In genomic region chr11:66674581-66674980, GRCm38 (mm10) we compare ENCODE assay signal across 19 mouse cellular contexts.
DNase-seq lines count a peak whose midpoint lies in the region; ATAC-seq and TF ChIP-seq lines count a peak whose summit lies in the region.
"Had no signal": no experiment of that assay in that cellular context is flagged by ENCODE, and none has a peak within 500 bp of the region (broad histone marks: within the 10 kb centered on the region; RNA-seq: fewer than 3 reads in every experiment).

No protein-coding gene starts in this region.

- H3K27me3 ChIP-seq in forebrain, postnatal 0 days (ENCODE audit: insufficient read depth, low read length), result no peaks in the 10 kb centered on the region
- H3K27me3 ChIP-seq in forebrain, embryonic 15.5 days, result no peaks in the 10 kb centered on the region
- no peaks in the 10 kb centered on the region for H3K27me3 ChIP-seq in neural tube, embryonic 15.5 days (replicated peaks)
- H3K27me3 ChIP-seq: heart, embryonic 15.5 days; intestine, embryonic 15.5 days; midbrain, embryonic 12.5 days had no signal

- no peak for TF ChIP-seq CTCF in forebrain, postnatal 0 days (IDR thresholded peaks at IDR 0.05; ENCODE audit: low read depth)

- 52% methylated on average over 2 of the region's 2 CpGs for WGBS in forebrain, postnatal 0 days
- 63% methylated on average over 2 of the region's 2 CpGs for WGBS in forebrain, embryonic 15.5 days
- WGBS in neural tube, embryonic 15.5 days, result 63% methylated on average over 2 of the region's 2 CpGs

- peak; percentile 23 for DNase-seq in forebrain, postnatal 0 days
- peak; percentile 14 to 31 for DNase-seq in frontal cortex, postnatal 25 days (ENCODE audit: low spot score in 2 of 2)
- DNase-seq in layer of hippocampus, postnatal 14 days (ENCODE audit: low spot score in 2 of 2), result peak; percentile 58 to 78
- DNase-seq in left cerebral cortex, postnatal 36 days (ENCODE audit: low spot score in 2 of 2), result peak; percentile 57 to 72
- no peak for DNase-seq in urinary bladder, postnatal 36 days (ENCODE audit: low spot score in 2 of 2)
- DNase-seq: cerebellum, postnatal 36 days; heart, adult 11 months; kidney, postnatal 36 days; liver; lung, adult 2 months; lung, postnatal 4 days; thymus, adult 18-20 months had no signal

- no peaks in the 10 kb centered on the region for H3K36me3 ChIP-seq in forebrain, postnatal 0 days (ENCODE audit: insufficient read depth)
- H3K36me3 ChIP-seq in forebrain, embryonic 15.5 days, result no peaks in the 10 kb centered on the region
- H3K36me3 ChIP-seq in neural tube, embryonic 15.5 days, result no peaks in the 10 kb centered on the region
- H3K36me3 ChIP-seq: heart, embryonic 15.5 days; intestine, embryonic 15.5 days; midbrain, embryonic 12.5 days had no signal

- intact Hi-C loops in left cerebral cortex, postnatal 36 days (cut with DNase I), result no loop called here

- no peaks in the 10 kb centered on the region for H3K9me3 ChIP-seq in forebrain, postnatal 0 days (ENCODE audit: low read length)
- H3K9me3 ChIP-seq in forebrain, embryonic 15.5 days, result no peaks in the 10 kb centered on the region
- no peaks in the 10 kb centered on the region for H3K9me3 ChIP-seq in neural tube, embryonic 15.5 days (replicated peaks)
- H3K9me3 ChIP-seq: heart, embryonic 15.5 days; intestine, embryonic 15.5 days; midbrain, embryonic 12.5 days had no signal

- H3K4me2 ChIP-seq in forebrain, postnatal 0 days (ENCODE audit: low read depth), result no peak overlapping the region
- no peak overlapping the region for H3K4me2 ChIP-seq in forebrain, embryonic 15.5 days (replicated peaks)
- H3K4me2 ChIP-seq in neural tube, embryonic 15.5 days, result no peak overlapping the region
- H3K4me2 ChIP-seq: heart, embryonic 15.5 days; intestine, embryonic 15.5 days; midbrain, embryonic 12.5 days had no signal

- H3K27ac ChIP-seq in forebrain, postnatal 0 days (ENCODE audit: low read depth, low read length), result no peak overlapping the region
- H3K27ac ChIP-seq in forebrain, embryonic 15.5 days (replicated peaks), result no peak overlapping the region
- H3K27ac ChIP-seq in neural tube, embryonic 15.5 days (replicated peaks), result no peak overlapping the region
- H3K27ac ChIP-seq: heart, embryonic 15.5 days; intestine, embryonic 15.5 days; midbrain, embryonic 12.5 days had no signal

- no peak overlapping the region for H3K9ac ChIP-seq in forebrain, postnatal 0 days
- H3K9ac ChIP-seq in forebrain, embryonic 15.5 days (replicated peaks), result no peak overlapping the region
- no peak overlapping the region for H3K9ac ChIP-seq in neural tube, embryonic 15.5 days (replicated peaks)
- H3K9ac ChIP-seq: heart, embryonic 15.5 days; intestine, embryonic 15.5 days; midbrain, embryonic 12.5 days had no signal

- no peaks in the 10 kb centered on the region for H3K4me1 ChIP-seq in forebrain, postnatal 0 days (ENCODE audit: insufficient read depth)
- no peaks in the 10 kb centered on the region for H3K4me1 ChIP-seq in forebrain, embryonic 15.5 days
- H3K4me1 ChIP-seq in neural tube, embryonic 15.5 days, result peaks cover 3% of the 10 kb centered on the region; the same call in 1 of the 2 replicates
- H3K4me1 ChIP-seq: heart, embryonic 15.5 days; intestine, embryonic 15.5 days; midbrain, embryonic 12.5 days had no signal

- H3K4me3 ChIP-seq in forebrain, postnatal 0 days (ENCODE audit: low read depth, low read length), result no peak overlapping the region
- H3K4me3 ChIP-seq in forebrain, embryonic 15.5 days, result no peak overlapping the region
- no peak overlapping the region for H3K4me3 ChIP-seq in neural tube, embryonic 15.5 days (replicated peaks)
- H3K4me3 ChIP-seq: heart, embryonic 15.5 days; intestine, embryonic 15.5 days; midbrain, embryonic 12.5 days; myocyte had no signal

- ATAC-seq in forebrain, postnatal 0 days, result no peak
- ATAC-seq in forebrain, embryonic 15.5 days (replicated peaks), result no peak
- no peak for ATAC-seq in neural tube, embryonic 15.5 days (ENCODE audit: low FRiP score)
- ATAC-seq in CD4-positive, CD25-positive, alpha-beta regulatory T cell, adult 4 months, result no peak
- ATAC-seq: intestine, embryonic 15.5 days had no signal

Comparison
In these comparisons a context has a peak if more than half of its experiments do, and no peak if none do; other contexts are left out.
1. DNase-seq: peak in forebrain, postnatal 0 days (single experiment), frontal cortex, postnatal 25 days (2 of 2), layer of hippocampus, postnatal 14 days (2 of 2) and left cerebral cortex, postnatal 36 days (2 of 2); none in urinary bladder, postnatal 36 days (0 of 2).